Mouse (Mus musculus) spleen, adult 2 months (tissue): Measurements from ENCODE around the gene Rab11a. TPM values are rescaled to one million over a fixed set of nuclear protein-coding genes. Genes with fewer than 3 reads are reported as not detected.

Source experiments
- DNase-seq, 2 experiments: peaks; one replicate each; pipeline versions ENCODE4 v3.0.0 to v3.0.0-alpha.2; 2012 to 2021; ENCODE audit warnings: low spot score in 2 of 2, low read depth in 1 of 2
- H3K27ac ChIP-seq: fragments of 200-500 bp; 2 replicates; pipeline ENCODE4 v1.5.1; 2012; ENCODE audit warnings: low read length, inconsistent platforms; ENCODE audit not compliant: insufficient read depth
- H3K27me3 ChIP-seq: fragments of 200-500 bp; 2 replicates; pipeline ENCODE4 v1.6.1; 2012; ENCODE audit warnings: mild to moderate bottlenecking, moderate library complexity, low read length, inconsistent platforms; ENCODE audit not compliant: control insufficient read depth, insufficient read depth
- H3K36me3 ChIP-seq: fragments of 200-500 bp; 2 replicates; pipeline ENCODE4 v1.6.1; 2012; ENCODE audit warnings: mild to moderate bottlenecking, low read length, inconsistent platforms; ENCODE audit not compliant: control insufficient read depth, insufficient read depth
- H3K4me1 ChIP-seq: fragments of 200-500 bp; 2 replicates; pipeline ENCODE4 v1.6.1; 2011; ENCODE audit warnings: inconsistent platforms; ENCODE audit not compliant: control insufficient read depth, insufficient read depth, insufficient read length
- H3K4me3 ChIP-seq: fragments of 200-500 bp; 2 replicates; pipeline ENCODE4 v1.5.1; 2011; ENCODE audit warnings: mild to moderate bottlenecking, inconsistent platforms; ENCODE audit not compliant: insufficient read depth, insufficient read length; ENCODE audit errors: extremely low read depth
- CTCF ChIP-seq: fragments of 200-500 bp; IDR thresholded peaks from 2 replicates; pipeline ENCODE4 v1.5.1; 2011; ENCODE audit warnings: mild to moderate bottlenecking, inconsistent platforms; ENCODE audit not compliant: insufficient read depth, insufficient read length, insufficient replicate concordance; ENCODE audit errors: extremely low read depth
- POLR2A ChIP-seq: fragments of 200-500 bp; IDR thresholded peaks from 2 replicates; pipeline ENCODE4 v1.6.1; 2011; ENCODE audit warnings: low read depth, low read length, inconsistent platforms
- WGBS: fragments of 180-500 bp; shearing (Covaris S2); methylation state at CpG from one replicate; pipeline ENCODE4 v1.1.7; 2018; 5-methylcytosine and 5-hydroxymethylcytosine counted together
- polyA plus RNA-seq: library from polyadenylated mRNA; depleted of rRNA; stranded (reverse); fragments of >200 nt; gene quantifications from 2 replicates; pipeline ENCODE4 v1.2.3, GENCODE M21; 2012; rRNA removed

Rab11a gene
- polyA plus RNA-seq, 1 experiment = 38.4 TPM

DNA sequence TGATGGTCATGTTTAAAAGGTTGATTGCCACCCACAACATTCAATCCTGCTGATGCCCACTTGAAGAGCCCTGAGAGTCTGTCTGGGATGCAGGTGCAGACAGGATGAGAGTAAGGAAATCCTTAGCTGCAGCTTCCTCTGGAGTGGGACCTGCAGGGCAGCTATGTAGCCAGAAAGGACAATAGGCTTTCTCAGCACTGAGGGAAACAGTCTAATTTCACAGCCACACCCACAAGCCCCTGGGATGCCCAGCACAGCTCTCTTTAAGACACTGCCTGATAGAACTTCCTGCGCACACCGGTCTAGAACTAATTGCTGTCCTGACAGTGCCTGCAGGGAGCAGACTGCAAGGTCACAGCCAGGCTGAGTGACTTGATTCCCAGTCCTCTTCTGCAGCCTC is 69.6 kb downstream of the Rab11a start:
- 68% methylated on average over 2 of the region's 2 CpGs for WGBS

DNA sequence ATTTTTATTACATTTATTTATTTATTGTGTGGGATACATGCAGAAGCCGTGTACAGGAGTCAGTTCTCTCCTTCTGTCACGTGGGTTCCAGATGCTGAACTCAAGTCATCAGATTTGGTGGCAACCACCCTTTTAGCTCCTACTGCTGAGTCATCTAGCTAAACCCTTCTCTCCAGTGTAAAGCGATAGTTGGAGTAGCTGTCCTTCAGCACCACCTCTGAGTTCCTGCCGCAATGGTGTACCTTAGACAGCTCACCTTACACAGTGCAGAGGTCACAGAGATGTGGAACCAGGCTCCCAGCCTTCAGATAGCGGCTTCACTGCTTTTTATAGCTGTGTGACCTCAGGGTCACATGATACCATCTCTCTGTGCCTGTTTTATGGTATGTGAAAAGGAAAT is 70.0 kb downstream of the Rab11a start:
- no peak for DNase-seq
- H3K27ac ChIP-seq = no peak overlapping the region
- H3K4me1 ChIP-seq = no peaks in the 10 kb centered on the region

More for the DNA sequence above, 69.6 kb downstream of the Rab11a start:
- TF ChIP-seq POLR2A (no peak), CTCF (no peak)
- Histone ChIP-seq H3K27me3 (no peaks in the 10 kb centered on the region), H3K27ac (no peak overlapping the region), H3K4me1 (no peaks in the 10 kb centered on the region), H3K36me3 (no peaks in the 10 kb centered on the region), H3K4me3 (no peak overlapping the region)
- no peak for DNase-seq

DNA sequence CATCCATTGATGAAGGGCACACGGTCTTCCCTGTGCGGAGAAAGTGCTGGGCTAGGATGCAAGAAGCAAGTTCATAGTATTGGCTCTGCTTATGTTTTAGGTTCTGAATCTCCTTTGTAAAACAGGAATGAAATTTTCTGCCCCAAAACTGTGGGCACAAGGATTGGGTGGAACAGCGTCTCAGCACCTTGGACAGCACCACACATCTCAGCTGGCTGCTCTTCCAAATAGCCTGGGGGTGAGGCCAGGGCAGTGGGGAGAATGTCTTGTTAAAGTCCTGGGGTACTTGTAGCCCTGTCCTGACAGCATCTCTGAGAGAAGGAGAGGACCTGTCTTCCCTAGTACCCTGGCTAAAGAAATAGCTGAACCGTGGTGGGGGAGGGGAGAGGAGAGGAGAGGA is 71.0 kb downstream of the Rab11a start:
- TF ChIP-seq CTCF = no peak
- TF ChIP-seq POLR2A = no peak
- 37% methylated on average over 4 of the region's 4 CpGs for WGBS

More for the DNA sequence above, 70.0 kb downstream of the Rab11a start:
- Histone ChIP-seq H3K4me3 (no peak overlapping the region), H3K27me3 (no peaks in the 10 kb centered on the region), H3K36me3 (no peaks in the 10 kb centered on the region)
- TF ChIP-seq CTCF (no peak), POLR2A (no peak)
- 9% methylated on average over 5 of the region's 5 CpGs for WGBS

More for the DNA sequence above, 71.0 kb downstream of the Rab11a start:
- Histone ChIP-seq H3K4me1 (no peaks in the 10 kb centered on the region), H3K4me3 (no peak overlapping the region), H3K27me3 (no peaks in the 10 kb centered on the region), H3K36me3 (no peaks in the 10 kb centered on the region), H3K27ac (no peak overlapping the region)
- DNase-seq = no peak

Other genes with a start within 250 kb of the Rab11a start
- 22.2 and 25.9 TPM in 2 replicates for gene Dennd4a, start 73.6 kb upstream of the Rab11a start, polyA plus RNA-seq
- gene Slc24a1, start 213.8 kb upstream of the Rab11a start, polyA plus RNA-seq = not detected in 2 replicates
- 9.2 and 9.6 TPM in 2 replicates for gene Ints14, start 223.1 kb upstream of the Rab11a start, polyA plus RNA-seq